ENCODE assay signal across 16 mouse cellular contexts in the genomic region with DNA sequence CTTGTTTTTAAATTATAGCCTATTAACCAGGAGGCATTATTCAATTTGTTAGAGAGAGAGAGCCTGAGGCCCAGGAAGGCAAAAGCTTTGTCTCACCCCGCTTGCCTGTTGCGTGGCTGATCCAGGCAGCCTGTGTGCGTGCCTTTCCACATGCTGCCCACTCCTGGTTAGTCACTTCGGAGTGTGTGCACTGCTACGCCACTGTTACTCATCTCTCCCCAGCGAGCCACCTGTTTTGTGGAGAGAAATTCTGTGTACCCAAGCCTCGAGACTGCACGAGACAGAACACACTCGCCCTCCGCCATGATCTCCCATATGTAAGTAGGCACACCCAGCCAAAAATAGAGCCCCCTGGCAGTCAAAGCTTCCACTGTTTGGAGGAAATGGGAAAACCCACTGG. TPM values are rescaled to one million over a fixed set of nuclear protein-coding genes. Genes with fewer than 3 reads are reported as not detected.
DNase-seq lines count a peak whose midpoint lies in the region; ATAC-seq lines count a peak whose summit lies in the region.
"Had no signal": no experiment of that assay in that cellular context is flagged by ENCODE, and none has a peak within 500 bp of the region (broad histone marks: within the 10 kb centered on the region; RNA-seq: fewer than 3 reads in every experiment).

No protein-coding gene starts in this region.

- intact Hi-C loops in left cerebral cortex, postnatal 10 days (cut with DNase I) = no loop called here

- DNase-seq in layer of hippocampus, adult 18-20 months (ENCODE audit: low spot score in 2 of 2) = peak; percentile 49 to 72
- DNase-seq in layer of hippocampus, postnatal 14 days (ENCODE audit: low spot score in 2 of 2) = no peak
- DNase-seq in left cerebral cortex, postnatal 10 days (ENCODE audit: extremely low spot score in 1 of 2, low spot score in 2 of 2) = peak; percentile 38 to 43
- peak; percentile 50 to 66 for DNase-seq in right cerebral cortex, postnatal 10 days (ENCODE audit: low spot score in 2 of 2)
- no peak for DNase-seq in urinary bladder, postnatal 10 days (ENCODE audit: low spot score)
- DNase-seq in spleen, postnatal 4 days (ENCODE audit: low spot score in 2 of 2) = no peak
- DNase-seq in kidney, postnatal 25 days = no peak
- DNase-seq: adrenal gland, postnatal 25 days; cerebellum, adult 18-20 months; cerebellum, postnatal 25 days; gastrocnemius, postnatal 14 days; kidney, adult 18-20 months; kidney, postnatal 10 days; lung, adult 2 months; lung, postnatal 36 days had no signal

- ATAC-seq in frontal cortex, adult (ENCODE audit: low TSS enrichment) = peak; percentile 95

RNA-seq across cellular contexts. Expression of a gene that starts 40.8 kb away (rescaled TPM):
- total RNA-seq in layer of hippocampus, adult 18-20 months (2021) = 100 to 1,000 TPM; 338 to 343 TPM
- 100 to 1,000 TPM; 299 to 316 TPM for total RNA-seq in layer of hippocampus, postnatal 14 days (2021)
- 100 to 1,000 TPM; 269 to 284 TPM for total RNA-seq in left cerebral cortex, postnatal 10 days (2021)

Comparison
In these comparisons a context has a peak if more than half of its experiments do, and no peak if none do; other contexts are left out.
1. DNase-seq: peak in layer of hippocampus, adult 18-20 months (2 of 2), left cerebral cortex, postnatal 10 days (2 of 2) and right cerebral cortex, postnatal 10 days (2 of 2); none in layer of hippocampus, postnatal 14 days (0 of 2), urinary bladder, postnatal 10 days (single experiment), spleen, postnatal 4 days (0 of 2) and kidney, postnatal 25 days (0 of 2).